In the genomic region with DNA sequence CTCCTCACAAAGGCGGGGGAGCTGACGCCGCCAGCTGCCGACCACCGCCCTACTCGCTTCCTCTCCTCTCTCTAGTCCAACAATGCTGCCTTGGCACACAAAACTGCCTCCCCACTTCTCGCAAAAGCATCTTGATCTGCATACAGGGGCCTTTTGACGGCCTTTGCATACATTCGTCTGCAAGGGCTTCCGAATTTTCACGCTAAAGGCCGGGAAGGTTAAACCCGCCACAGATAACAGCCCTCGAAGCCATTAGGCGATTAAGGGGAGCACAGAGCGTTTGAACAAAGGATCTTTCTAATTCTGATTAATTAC, we compare ENCODE assay signal across 9 mouse cellular contexts. TPM values are rescaled to one million over a fixed set of nuclear protein-coding genes. Genes with fewer than 3 reads are reported as not detected.
DNase-seq lines count a peak whose midpoint lies in the region; ATAC-seq and TF ChIP-seq lines count a peak whose summit lies in the region.
"Had no signal": no experiment of that assay in that cellular context is flagged by ENCODE, and none has a peak within 500 bp of the region (broad histone marks: within the 10 kb centered on the region; RNA-seq: fewer than 3 reads in every experiment).

No protein-coding gene starts in this region.

- peak overlapping the region; percentile 66 for H3K4me3 ChIP-seq in embryonic facial prominence, embryonic 10.5 days
- peak overlapping the region; percentile 52 for H3K4me3 ChIP-seq in limb, embryonic 14.5 days (replicated peaks; ENCODE audit: low read length)
- peak overlapping the region; percentile 61 for H3K4me3 ChIP-seq in midbrain, embryonic 13.5 days (replicated peaks)

- peaks cover 13% of the 10 kb centered on the region for H3K4me1 ChIP-seq in embryonic facial prominence, embryonic 10.5 days
- H3K4me1 ChIP-seq in limb, embryonic 14.5 days (ENCODE audit: control insufficient read depth, insufficient read depth, low read length), result no peaks in the 10 kb centered on the region
- peaks cover 32% of the 10 kb centered on the region for H3K4me1 ChIP-seq in midbrain, embryonic 13.5 days (replicated peaks)

- intact Hi-C loops in heart, postnatal 14 days (cut with DNase I), result loop anchor here (10.0 kb wide), 2 partner anchors 54 to 104 kb away; no protein-coding TSS in a partner anchor

- no peaks in the 10 kb centered on the region for H3K9me3 ChIP-seq in embryonic facial prominence, embryonic 10.5 days
- no peaks in the 10 kb centered on the region for H3K9me3 ChIP-seq in limb, embryonic 14.5 days (ENCODE audit: control insufficient read depth, low read length)
- no peaks in the 10 kb centered on the region for H3K9me3 ChIP-seq in midbrain, embryonic 13.5 days
- H3K9me3 ChIP-seq: G1E had no signal

- H3K9ac ChIP-seq in limb, embryonic 14.5 days (ENCODE audit: low read depth, low read length, severe bottlenecking), result peak overlapping the region; percentile 70
- H3K9ac ChIP-seq in midbrain, embryonic 13.5 days (replicated peaks), result peak overlapping the region; percentile 88

- 0 out of 2 replicates have a peak, but pooled peaks have one; percentile 17 for TF ChIP-seq POLR2A in limb, embryonic 14.5 days (IDR thresholded peaks at IDR 0.05; ENCODE audit: borderline replicate concordance, extremely low read depth, insufficient read depth, insufficient read length)

- peaks cover 7% of the 10 kb centered on the region for H3K36me3 ChIP-seq in embryonic facial prominence, embryonic 10.5 days (replicated peaks)
- H3K36me3 ChIP-seq in limb, embryonic 14.5 days (ENCODE audit: control insufficient read depth, insufficient read depth, low read length), result peaks cover 7% of the 10 kb centered on the region; the same call in 1 of the 2 replicates
- H3K36me3 ChIP-seq in midbrain, embryonic 13.5 days, result peaks cover 4% of the 10 kb centered on the region; the same call in 1 of the 2 replicates
- H3K36me3 ChIP-seq: G1E had no signal

- no peak for ATAC-seq in limb, embryonic 14.5 days (ENCODE audit: low FRiP score, low read depth)
- no peak for ATAC-seq in midbrain, embryonic 13.5 days

- H3K27me3 ChIP-seq in embryonic facial prominence, embryonic 10.5 days (replicated peaks; ENCODE audit: low read depth, poor library complexity, severe bottlenecking), result peaks cover 92% of the 10 kb centered on the region
- peaks cover 15% of the 10 kb centered on the region; the same call in 1 of the 2 replicates for H3K27me3 ChIP-seq in limb, embryonic 14.5 days (ENCODE audit: control insufficient read depth, insufficient read depth, low read length)
- H3K27me3 ChIP-seq in midbrain, embryonic 13.5 days, result peaks cover 26% of the 10 kb centered on the region; the same call in 1 of the 2 replicates

- H3K4me2 ChIP-seq in limb, embryonic 14.5 days (replicated peaks; ENCODE audit: low read depth, low read length, severe bottlenecking), result peak overlapping the region; percentile 49
- no peak overlapping the region for H3K4me2 ChIP-seq in midbrain, embryonic 13.5 days (replicated peaks)

- peak overlapping the region; percentile 90 for H3K27ac ChIP-seq in embryonic facial prominence, embryonic 10.5 days (replicated peaks)
- peak overlapping the region; percentile 77 for H3K27ac ChIP-seq in limb, embryonic 14.5 days (replicated peaks; ENCODE audit: low read depth, low read length)
- H3K27ac ChIP-seq in midbrain, embryonic 13.5 days, result peak overlapping the region; percentile 95

- DNase-seq in cerebellum, adult 11-12 months, result peak; percentile 12
- DNase-seq in cerebellum, adult 9-10 months, result no peak
- peak; percentile 52 for DNase-seq in B cell, adult 2 months
- peak; percentile 53 for DNase-seq in embryonic facial prominence, embryonic 10.5 days (ENCODE audit: low spot score)
- DNase-seq in heart, postnatal 14 days, result peak; percentile 45 to 49
- no peak for DNase-seq in limb, embryonic 14.5 days (ENCODE audit: low spot score)
- peak; percentile 61 for DNase-seq in thymus, postnatal 4 days

- 22% methylated on average over 16 of the region's 16 CpGs for WGBS in embryonic facial prominence, embryonic 10.5 days
- 18% methylated on average over 16 of the region's 16 CpGs for WGBS in limb, embryonic 14.5 days
- WGBS in midbrain, embryonic 13.5 days, result 22% methylated on average over 16 of the region's 16 CpGs

RNA-seq across cellular contexts. Expression of a gene that starts 0.7 kb away (rescaled TPM):
- 2,138 and 2,201 TPM in 2 replicates for polyA plus RNA-seq in embryonic facial prominence, embryonic 10.5 days (2016; fragmentation: Nextera tagmentation; extraction: Ambion mirVana)
- 100 to 1,000 TPM; 543 to 602 TPM for total RNA-seq in heart, postnatal 14 days (2021)
- polyA plus RNA-seq in limb, embryonic 14.5 days (2012; rRNA removed), result 823 and 1,445 TPM in 2 replicates
- 2,522 and 2,721 TPM in 2 replicates for polyA plus RNA-seq in limb, embryonic 14.5 days (2014; fragmentation: Nextera tagmentation; extraction: Ambion mirVana)
- polyA plus RNA-seq in midbrain, embryonic 13.5 days (2015; fragmentation: Nextera tagmentation; extraction: Ambion mirVana), result 6,172 and 6,685 TPM in 2 replicates
- polyA plus RNA-seq: G1E had no signal

RNA-seq across cellular contexts. Expression of a gene that starts 55.7 kb away (rescaled TPM):
- 0.05 TPM in 1 of 2 replicates, not detected in the other for polyA plus RNA-seq in embryonic facial prominence, embryonic 10.5 days (2016; fragmentation: Nextera tagmentation; extraction: Ambion mirVana)
- total RNA-seq in heart, postnatal 14 days (2021), result 1 to 10 TPM; 1.9 to 2.2 TPM
- 0.57 and 0.83 TPM in 2 replicates for polyA plus RNA-seq in limb, embryonic 14.5 days (2012; rRNA removed)
- polyA plus RNA-seq in limb, embryonic 14.5 days (2014; fragmentation: Nextera tagmentation; extraction: Ambion mirVana), result 0.67 and 1.2 TPM in 2 replicates
- 0.04 TPM in 1 of 2 replicates, not detected in the other for polyA plus RNA-seq in midbrain, embryonic 13.5 days (2015; fragmentation: Nextera tagmentation; extraction: Ambion mirVana)
- polyA plus RNA-seq: G1E had no signal

Comparison
In these comparisons a context has a peak if more than half of its experiments do, and no peak if none do; other contexts are left out.
1. DNase-seq: peak in cerebellum, adult 11-12 months (single experiment), B cell, adult 2 months (2 of 2), embryonic facial prominence, embryonic 10.5 days (single experiment), heart, postnatal 14 days (2 of 2) and thymus, postnatal 4 days (single experiment); none in cerebellum, adult 9-10 months (single experiment) and limb, embryonic 14.5 days (single experiment).
2. Peak in every context shown above with its lines, with median percentiles within 50 percentile points of each other: H3K27ac ChIP-seq and H3K4me3 ChIP-seq.